Mouse (Mus musculus): ENCODE data around the gene Ltn1. TPM values are rescaled to one million over a fixed set of nuclear protein-coding genes. Genes with fewer than 3 reads are reported as not detected.
A peak's percentile ranks its signal among the peaks of the same experiment; 100 is the strongest.

Gene Ltn1
- total RNA-seq, 2 experiments from 2014 or later: 25.7 to 32.7 TPM

- ATAC-seq (replicated peaks; ENCODE audit: poor library complexity): peak; percentile 98
Measured at GRCm38 (mm10) chr16:87393813-87394548, 38.4 kb downstream of the Ltn1 start.

- ATAC-seq (replicated peaks; ENCODE audit: poor library complexity): no peak
Measured at GRCm38 (mm10) chr16:87387444-87387977, 44.9 kb downstream of the Ltn1 start.

DNA sequence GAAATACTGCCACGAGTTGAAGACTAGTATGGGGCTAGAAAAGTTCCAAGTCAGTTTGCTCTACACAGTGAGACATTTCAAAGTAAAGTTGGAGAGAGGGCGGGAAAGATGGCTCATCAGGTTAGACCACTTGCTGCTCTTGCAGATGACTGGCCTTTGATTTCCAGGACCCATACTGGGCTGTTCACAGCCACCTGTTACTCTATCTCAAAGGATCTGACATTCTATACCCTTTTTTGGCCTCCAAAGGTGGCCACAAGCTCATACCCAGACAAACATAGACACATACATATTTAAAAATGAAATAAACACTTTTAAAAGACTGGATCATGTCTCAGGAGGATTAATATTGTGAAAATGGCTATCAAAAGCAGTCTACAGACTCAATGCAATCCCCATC, 48.0 kb downstream of the Ltn1 start:
- ATAC-seq (replicated peaks; ENCODE audit: poor library complexity): no peak

- no peak for ATAC-seq (replicated peaks; ENCODE audit: poor library complexity)
Measured at GRCm38 (mm10) chr16:87382996-87383395, 49.4 kb downstream of the Ltn1 start.

GRCm38 (mm10) chr16:87366445-87366844, 66.0 kb downstream of the Ltn1 start:
- no peak for ATAC-seq (replicated peaks; ENCODE audit: poor library complexity)

DNA sequence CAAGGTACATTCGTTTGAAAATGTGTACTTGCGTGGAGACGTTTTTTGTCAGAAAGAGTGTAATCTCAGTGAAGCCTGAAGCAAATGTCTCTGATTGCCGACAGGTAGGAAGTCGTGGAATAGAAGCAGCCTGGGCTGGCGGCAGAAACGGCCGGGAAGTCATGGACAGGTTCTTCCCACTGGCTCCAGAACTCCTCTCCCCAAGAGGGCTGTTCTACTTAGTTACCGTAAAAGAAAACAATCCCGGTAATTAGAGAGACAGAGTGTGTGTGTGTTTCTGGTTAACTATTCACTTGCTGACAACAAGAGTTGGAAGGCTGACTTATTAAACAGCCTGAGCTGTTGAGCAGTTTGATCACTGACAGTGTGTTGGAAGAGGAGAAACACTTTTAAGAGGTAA, 66.4 kb downstream of the Ltn1 start:
- ATAC-seq (replicated peaks; ENCODE audit: poor library complexity): no peak

DNA sequence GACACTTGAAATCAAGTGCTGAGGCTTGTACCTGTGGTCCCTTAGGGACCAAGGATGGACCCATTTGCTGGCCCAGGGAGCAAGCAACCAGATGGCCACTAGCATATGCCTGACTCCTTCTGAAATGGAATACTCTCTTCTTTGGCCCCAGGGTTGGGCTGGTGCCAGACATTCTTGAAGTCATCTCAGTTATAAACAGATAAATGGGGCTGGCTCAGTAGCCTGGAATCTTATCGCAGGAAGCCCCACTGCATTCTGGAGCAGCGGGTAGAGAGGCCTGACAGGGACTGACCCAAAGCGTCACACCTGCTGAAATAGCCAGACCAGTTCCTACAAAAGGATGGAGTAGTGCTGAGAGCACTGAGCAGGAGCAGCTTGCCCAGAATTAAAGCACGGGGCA, 68.2 kb downstream of the Ltn1 start:
- no peak for ATAC-seq (replicated peaks; ENCODE audit: poor library complexity)

- no peak for ATAC-seq (replicated peaks; ENCODE audit: poor library complexity)
Measured at GRCm38 (mm10) chr16:87360096-87360495, 72.3 kb downstream of the Ltn1 start.

DNA sequence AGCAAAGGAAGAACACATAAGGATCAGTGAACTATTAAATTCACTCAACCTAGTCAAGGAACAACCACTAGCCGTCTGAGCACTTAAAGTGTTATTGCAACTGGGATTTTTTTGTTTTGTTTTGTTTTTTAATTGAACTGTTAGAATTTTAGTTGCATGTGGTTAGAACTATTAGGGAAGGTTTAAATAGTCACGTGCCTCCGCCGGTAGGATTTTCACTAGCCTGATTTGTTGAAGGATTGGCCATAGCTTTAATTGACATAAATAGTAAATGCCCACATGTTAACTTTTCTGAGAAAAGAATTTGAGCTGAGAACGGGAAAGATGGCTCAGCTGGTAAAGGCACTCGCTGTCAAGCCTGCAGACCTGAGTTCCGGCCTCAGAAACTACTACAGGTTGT, 77.7 kb downstream of the Ltn1 start:
- no peak for ATAC-seq (replicated peaks; ENCODE audit: poor library complexity)

GRCm38 (mm10) chr16:87354075-87354583, 78.3 kb downstream of the Ltn1 start, which contains the start of gene N6amt1:
TSS of gene N6amt1 (plus strand) at chr16:87354185.
- peak; percentile 98 for ATAC-seq (replicated peaks; ENCODE audit: poor library complexity)

DNA sequence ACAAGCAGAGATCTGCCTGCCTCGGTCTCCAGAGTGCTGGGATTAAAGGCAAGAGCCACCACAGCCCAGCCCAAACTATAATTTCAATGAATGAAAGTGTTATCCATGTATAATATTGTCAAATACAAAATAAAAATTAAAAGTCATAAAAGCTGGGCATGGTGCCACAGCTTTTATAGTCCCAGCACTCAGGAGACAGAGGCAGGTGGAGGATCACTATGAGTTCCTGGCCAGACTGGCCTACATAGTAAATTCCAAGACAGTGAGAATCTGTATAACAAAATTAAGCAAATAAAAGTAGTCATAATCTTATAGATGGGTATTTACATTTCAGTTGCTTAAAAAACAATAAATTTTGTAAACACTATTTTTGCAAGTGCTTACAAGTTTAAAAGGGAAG, 78.8 kb downstream of the Ltn1 start:
- no peak for ATAC-seq (replicated peaks; ENCODE audit: poor library complexity)

DNA sequence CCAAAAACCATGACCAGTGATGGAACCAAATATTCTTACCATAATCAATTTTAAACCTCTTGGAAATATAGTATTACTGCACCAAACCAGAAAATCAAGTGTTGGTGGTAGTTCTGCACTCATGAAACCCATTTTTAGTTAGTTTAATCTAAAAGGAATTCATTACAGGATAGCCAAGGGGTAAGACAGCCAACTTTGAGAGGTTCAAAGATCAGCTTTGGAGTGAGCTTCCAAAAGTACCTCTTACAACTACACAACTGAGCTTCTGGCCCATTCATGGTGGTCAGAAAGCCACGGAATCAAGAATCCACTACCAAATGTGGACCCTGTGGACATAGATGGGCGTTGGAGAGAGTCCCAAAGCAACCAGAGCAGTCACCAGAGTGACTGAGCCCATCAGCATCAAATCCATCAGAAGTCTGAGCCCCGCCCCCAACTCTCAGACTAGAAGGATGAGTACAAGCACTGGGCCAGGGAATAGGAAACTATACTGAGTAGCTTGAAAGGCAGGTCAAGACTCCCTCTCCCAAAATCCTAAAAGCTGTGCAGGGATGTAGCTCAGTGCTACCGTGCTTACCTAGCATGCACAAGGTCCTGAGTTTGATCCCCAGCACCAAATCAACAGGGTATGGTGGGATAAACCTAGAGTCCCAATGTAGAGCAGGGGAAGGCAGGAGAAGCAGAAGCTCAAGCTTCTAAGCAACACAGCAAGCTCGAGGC, 80.9 kb downstream of the Ltn1 start:
- ATAC-seq (replicated peaks; ENCODE audit: poor library complexity): no peak

- ATAC-seq (replicated peaks; ENCODE audit: poor library complexity): 0 out of 2 replicates have a peak, but pooled peaks have one; percentile 17
Measured at GRCm38 (mm10) chr16:87348133-87348532, 84.3 kb downstream of the Ltn1 start.

DNA sequence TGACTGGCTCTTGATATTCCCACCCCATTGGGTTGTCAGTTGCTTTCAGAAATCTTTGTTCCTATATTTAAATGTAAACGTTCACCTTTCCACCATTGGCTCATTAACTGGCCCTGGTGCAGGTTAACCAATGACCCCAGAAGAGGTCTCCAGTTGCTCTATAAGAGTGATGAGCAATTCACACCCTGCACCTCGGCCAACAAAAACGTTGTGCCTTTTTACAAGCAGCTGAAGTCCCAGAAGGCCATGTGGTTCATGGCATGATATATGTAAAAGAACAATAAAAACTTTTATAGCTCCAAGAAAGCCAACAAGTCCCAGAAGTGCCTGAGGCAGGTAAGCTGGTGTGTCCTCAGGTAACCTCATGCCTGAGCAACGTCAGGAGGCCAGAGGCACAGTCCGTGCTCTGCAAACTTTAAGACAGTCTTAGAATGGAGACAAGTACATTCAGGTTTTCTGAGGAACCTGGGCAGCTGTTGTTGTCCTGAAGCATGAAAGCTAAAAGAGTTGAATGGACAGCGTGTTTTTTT, 91.3 kb downstream of the Ltn1 start:
- no peak for ATAC-seq (replicated peaks; ENCODE audit: poor library complexity)

GRCm38 (mm10) chr16:87334756-87335155, 97.7 kb downstream of the Ltn1 start:
- ATAC-seq (replicated peaks; ENCODE audit: poor library complexity): no peak

DNA sequence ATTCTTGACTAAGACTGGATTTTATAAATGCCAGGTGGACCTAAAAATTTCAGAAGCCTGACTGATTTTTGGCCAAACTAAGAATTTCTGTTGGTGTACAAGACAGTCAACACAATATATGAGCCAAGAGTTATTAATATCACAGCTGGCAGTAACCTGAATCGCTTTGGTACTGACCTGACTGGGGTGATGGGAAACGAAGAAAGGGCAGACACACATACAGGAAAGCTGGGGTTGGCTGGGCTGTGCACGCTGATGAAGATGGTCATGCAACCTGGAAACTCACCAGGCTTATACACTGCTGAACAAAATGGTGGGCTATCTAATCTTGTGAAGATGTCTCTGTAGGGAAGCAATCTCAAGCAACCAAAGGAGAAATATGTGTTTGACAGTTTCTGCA, 102.4 kb downstream of the Ltn1 start:
- ATAC-seq (replicated peaks; ENCODE audit: poor library complexity): no peak

Other genes with a start within 250 kb of the Ltn1 start
- 13.8 and 18.7 TPM in 2 replicates for gene N6amt1, start 78.4 kb downstream of the Ltn1 start, total RNA-seq (2015)
- 11.8 and 12.0 TPM in 2 replicates for gene N6amt1, start 78.4 kb downstream of the Ltn1 start, total RNA-seq (2017)
- gene Rwdd2b, start 8.0 kb upstream of the Ltn1 start, total RNA-seq (2015): 8.4 and 9.8 TPM in 2 replicates
- 14.3 and 22.5 TPM in 2 replicates for gene Rwdd2b, start 8.0 kb upstream of the Ltn1 start, total RNA-seq (2017)
- 86.5 and 92.9 TPM in 2 replicates for gene Usp16, start 22.1 kb upstream of the Ltn1 start, total RNA-seq (2015)
- gene Usp16, start 22.1 kb upstream of the Ltn1 start, total RNA-seq (2017): 96.9 and 121 TPM in 2 replicates
- 335 and 348 TPM in 2 replicates for gene Cct8, start 63.3 kb upstream of the Ltn1 start, total RNA-seq (2015)
- gene Cct8, start 63.3 kb upstream of the Ltn1 start, total RNA-seq (2017): 660 and 918 TPM in 2 replicates
- gene Map3k7cl, start 120.7 kb upstream of the Ltn1 start, total RNA-seq (2015): not detected in 2 replicates
- gene Map3k7cl, start 120.7 kb upstream of the Ltn1 start, total RNA-seq (2017): not detected in 2 replicates

Data from megakaryocyte progenitor cell, adult 5-6 weeks (primary cell).